Mouse (Mus musculus): ENCODE measurements around the gene Psmb3.

Gene Psmb3

GRCm38 (mm10) chr11:97668160-97668559 is 35.0 kb upstream of the Psmb3 start:
- no peak for DNase-seq (ENCODE audit: low spot score in 2 of 2)

GRCm38 (mm10) chr11:97669268-97669667 is 33.9 kb upstream of the Psmb3 start:
- DNase-seq (ENCODE audit: low spot score in 2 of 2) = no peak

- DNase-seq (ENCODE audit: low spot score in 2 of 2) = peak; percentile 40 to 52
Measured at GRCm38 (mm10) chr11:97669829-97670228, 33.4 kb upstream of the Psmb3 start.

GRCm38 (mm10) chr11:97670234-97671176 is 32.7 kb upstream of the Psmb3 start:
- peak in 1 of 2 experiments; percentile 50 for DNase-seq (ENCODE audit: low spot score in 2 of 2)

GRCm38 (mm10) chr11:97671177-97671527 is 32.0 kb upstream of the Psmb3 start:
- DNase-seq (ENCODE audit: low spot score in 2 of 2) = no peak

GRCm38 (mm10) chr11:97673148-97673547 is 30.1 kb upstream of the Psmb3 start:
- DNase-seq (ENCODE audit: low spot score in 2 of 2) = no peak

- no peak for DNase-seq (ENCODE audit: low spot score in 2 of 2)
Measured at GRCm38 (mm10) chr11:97676050-97676754, 27.0 kb upstream of the Psmb3 start.

GRCm38 (mm10) chr11:97677381-97677780 is 25.8 kb upstream of the Psmb3 start:
- DNase-seq (ENCODE audit: low spot score in 2 of 2) = no peak

GRCm38 (mm10) chr11:97677842-97678241 is 25.4 kb upstream of the Psmb3 start:
- DNase-seq (ENCODE audit: low spot score in 2 of 2) = no peak

GRCm38 (mm10) chr11:97678301-97678700 is 24.9 kb upstream of the Psmb3 start:
- DNase-seq (ENCODE audit: low spot score in 2 of 2) = no peak

GRCm38 (mm10) chr11:97680430-97680829 is 22.8 kb upstream of the Psmb3 start:
- DNase-seq (ENCODE audit: low spot score in 2 of 2) = no peak

- DNase-seq (ENCODE audit: low spot score in 2 of 2) = no peak
Measured at GRCm38 (mm10) chr11:97682504-97683055, 20.6 kb upstream of the Psmb3 start.

- no peak for DNase-seq (ENCODE audit: low spot score in 2 of 2)
Measured at GRCm38 (mm10) chr11:97684063-97684680, 19.0 kb upstream of the Psmb3 start.

- no peak for DNase-seq (ENCODE audit: low spot score in 2 of 2)
Measured at GRCm38 (mm10) chr11:97684766-97685165, 18.4 kb upstream of the Psmb3 start.

- peak; percentile 83 to 86 for DNase-seq (ENCODE audit: low spot score in 2 of 2)
Measured at GRCm38 (mm10) chr11:97685613-97686321, 17.4 kb upstream of the Psmb3 start, which contains the start of gene Cisd3. TSS of gene Cisd3 (plus strand) at chr11:97685826.

- no peak for DNase-seq (ENCODE audit: low spot score in 2 of 2)
Measured at GRCm38 (mm10) chr11:97686322-97686908, 16.8 kb upstream of the Psmb3 start.

GRCm38 (mm10) chr11:97687061-97687460 is 16.1 kb upstream of the Psmb3 start:
- no peak for DNase-seq (ENCODE audit: low spot score in 2 of 2)

GRCm38 (mm10) chr11:97689861-97690260 is 13.3 kb upstream of the Psmb3 start:
- peak in 1 of 2 experiments; percentile 54 for DNase-seq (ENCODE audit: low spot score in 2 of 2)

GRCm38 (mm10) chr11:97694435-97694834 is 8.8 kb upstream of the Psmb3 start:
- DNase-seq (ENCODE audit: low spot score in 2 of 2) = no peak

GRCm38 (mm10) chr11:97694921-97695711 is 8.1 kb upstream of the Psmb3 start:
- DNase-seq (ENCODE audit: low spot score in 2 of 2) = peak in 1 of 2 experiments; percentile 64

Data from right cerebral cortex, adult 2 months (tissue).